Mouse (Mus musculus): Measurements from ENCODE around the gene Tle4.
A peak's percentile ranks its signal among the peaks of the same experiment; 100 is the strongest.

Gene Tle4

GRCm38 (mm10) chr19:14532861-14533260 lies 65.0 kb downstream of the Tle4 start:
- DNase-seq (ENCODE audit: inconsistent age in 2 of 2, low spot score in 1 of 2), result no peak

- DNase-seq (ENCODE audit: inconsistent age in 2 of 2, low spot score in 1 of 2), result no peak
These were observed 77.6 kb downstream of the Tle4 start for GRCm38 (mm10) chr19:14520098-14520802.

GRCm38 (mm10) chr19:14519186-14519585 lies 78.7 kb downstream of the Tle4 start:
- DNase-seq (ENCODE audit: inconsistent age in 2 of 2, low spot score in 1 of 2), result no peak

GRCm38 (mm10) chr19:14518438-14519044 lies 79.3 kb downstream of the Tle4 start:
- no peak for DNase-seq (ENCODE audit: inconsistent age in 2 of 2, low spot score in 1 of 2)

- no peak for DNase-seq (ENCODE audit: inconsistent age in 2 of 2, low spot score in 1 of 2)
These were observed 81.4 kb downstream of the Tle4 start for GRCm38 (mm10) chr19:14516420-14516819.

- no peak for DNase-seq (ENCODE audit: inconsistent age in 2 of 2, low spot score in 1 of 2)
These were observed 89.0 kb downstream of the Tle4 start for GRCm38 (mm10) chr19:14508819-14509218.

- DNase-seq (ENCODE audit: inconsistent age in 2 of 2, low spot score in 1 of 2), result no peak
These were observed 89.9 kb downstream of the Tle4 start for GRCm38 (mm10) chr19:14507911-14508310.

- DNase-seq (ENCODE audit: inconsistent age in 2 of 2, low spot score in 1 of 2), result no peak
These were observed 90.8 kb downstream of the Tle4 start for GRCm38 (mm10) chr19:14506875-14507670.

GRCm38 (mm10) chr19:14505885-14506548 lies 91.8 kb downstream of the Tle4 start:
- DNase-seq (ENCODE audit: inconsistent age in 2 of 2, low spot score in 1 of 2), result peak in 1 of 2 experiments; percentile 36

- DNase-seq (ENCODE audit: inconsistent age in 2 of 2, low spot score in 1 of 2), result no peak
These were observed 92.5 kb downstream of the Tle4 start for GRCm38 (mm10) chr19:14505401-14505800.

GRCm38 (mm10) chr19:14503862-14504261 lies 94.0 kb downstream of the Tle4 start:
- no peak for DNase-seq (ENCODE audit: inconsistent age in 2 of 2, low spot score in 1 of 2)

- no peak for DNase-seq (ENCODE audit: inconsistent age in 2 of 2, low spot score in 1 of 2)
These were observed 95.6 kb downstream of the Tle4 start for GRCm38 (mm10) chr19:14502234-14502633.

- DNase-seq (ENCODE audit: inconsistent age in 2 of 2, low spot score in 1 of 2), result no peak
These were observed 97.9 kb downstream of the Tle4 start for GRCm38 (mm10) chr19:14499835-14500425.

GRCm38 (mm10) chr19:14493047-14493446 lies 104.8 kb downstream of the Tle4 start:
- no peak for DNase-seq (ENCODE audit: inconsistent age in 2 of 2, low spot score in 1 of 2)

- DNase-seq (ENCODE audit: inconsistent age in 2 of 2, low spot score in 1 of 2), result no peak
These were observed 110.7 kb downstream of the Tle4 start for GRCm38 (mm10) chr19:14487180-14487579.

GRCm38 (mm10) chr19:14485176-14485575 lies 112.7 kb downstream of the Tle4 start:
- no peak for DNase-seq (ENCODE audit: inconsistent age in 2 of 2, low spot score in 1 of 2)

- no peak for DNase-seq (ENCODE audit: inconsistent age in 2 of 2, low spot score in 1 of 2)
These were observed 115.2 kb downstream of the Tle4 start for GRCm38 (mm10) chr19:14482562-14483138.

- DNase-seq (ENCODE audit: inconsistent age in 2 of 2, low spot score in 1 of 2), result no peak
These were observed 115.9 kb downstream of the Tle4 start for GRCm38 (mm10) chr19:14481796-14482561.

GRCm38 (mm10) chr19:14479711-14480110 lies 118.1 kb downstream of the Tle4 start:
- DNase-seq (ENCODE audit: inconsistent age in 2 of 2, low spot score in 1 of 2), result no peak

- DNase-seq (ENCODE audit: inconsistent age in 2 of 2, low spot score in 1 of 2), result no peak
These were observed 128.5 kb downstream of the Tle4 start for GRCm38 (mm10) chr19:14469325-14469724.

All from adrenal gland, adult (tissue).